Mouse (Mus musculus): ENCODE results near the gene Tmem108. TPM values are rescaled to one million over a fixed set of nuclear protein-coding genes. Genes with fewer than 3 reads are reported as not detected.

The Tmem108 gene
- polyA plus RNA-seq, 1 experiment from 2014 or later: 23.1 TPM

- Histone ChIP-seq H3K9ac (replicated peaks; ENCODE audit: low read depth, low read length) (no peak overlapping the region), H3K27me3 (ENCODE audit: control insufficient read depth, insufficient read depth, low read length) (no peaks in the 10 kb centered on the region), H3K36me3 (ENCODE audit: control insufficient read depth, insufficient read depth, low read length) (no peaks in the 10 kb centered on the region), H3K4me2 (replicated peaks; ENCODE audit: low read depth, low read length) (no peak overlapping the region), H3K27ac (ENCODE audit: low read length) (no peak overlapping the region), H3K4me1 (ENCODE audit: control insufficient read depth, insufficient read depth, low read length) (no peaks in the 10 kb centered on the region), H3K9me3 (ENCODE audit: control insufficient read depth, low read depth, low read length) (no peaks in the 10 kb centered on the region), H3K4me3 (ENCODE audit: low read depth, low read length) (no peak overlapping the region)
- ATAC-seq (ENCODE audit: insufficient number of reproducible peaks, insufficient read depth, low FRiP score, low read depth): no peak
- 84% methylated on average over 9 of the region's 9 CpGs for WGBS
Measured at GRCm38 (mm10) chr9:103565186-103565585, 196.5 kb downstream of the Tmem108 start.

GRCm38 (mm10) chr9:103563864-103564610 is 197.6 kb downstream of the Tmem108 start:
- Histone ChIP-seq H3K27me3 (ENCODE audit: control insufficient read depth, insufficient read depth, low read length) (no peaks in the 10 kb centered on the region), H3K27ac (ENCODE audit: low read length) (no peak overlapping the region), H3K9me3 (ENCODE audit: control insufficient read depth, low read depth, low read length) (no peaks in the 10 kb centered on the region), H3K36me3 (ENCODE audit: control insufficient read depth, insufficient read depth, low read length) (no peaks in the 10 kb centered on the region), H3K4me2 (replicated peaks; ENCODE audit: low read depth, low read length) (no peak overlapping the region), H3K4me1 (ENCODE audit: control insufficient read depth, insufficient read depth, low read length) (peaks cover under 1% of the 10 kb centered on the region; the same call in 1 of the 2 replicates), H3K9ac (replicated peaks; ENCODE audit: low read depth, low read length) (no peak overlapping the region), H3K4me3 (ENCODE audit: low read depth, low read length) (no peak overlapping the region)
- ATAC-seq (ENCODE audit: insufficient number of reproducible peaks, insufficient read depth, low FRiP score, low read depth): peak; percentile 33; the same call in 1 of the 2 replicates
- WGBS: 33% methylated on average over 10 of the region's 10 CpGs

GRCm38 (mm10) chr9:103562063-103562462 is 199.6 kb downstream of the Tmem108 start:
- no peaks in the 10 kb centered on the region for H3K36me3 ChIP-seq (ENCODE audit: control insufficient read depth, insufficient read depth, low read length)
- no peak overlapping the region for H3K27ac ChIP-seq (ENCODE audit: low read length)
- no peaks in the 10 kb centered on the region for H3K9me3 ChIP-seq (ENCODE audit: control insufficient read depth, low read depth, low read length)
- H3K4me2 ChIP-seq (replicated peaks; ENCODE audit: low read depth, low read length): no peak overlapping the region
- H3K4me3 ChIP-seq (ENCODE audit: low read depth, low read length): no peak overlapping the region
- no peak for ATAC-seq (ENCODE audit: insufficient number of reproducible peaks, insufficient read depth, low FRiP score, low read depth)
- no peaks in the 10 kb centered on the region for H3K27me3 ChIP-seq (ENCODE audit: control insufficient read depth, insufficient read depth, low read length)
- WGBS: 83% methylated on average over 1 of the region's 1 CpGs
- H3K9ac ChIP-seq (replicated peaks; ENCODE audit: low read depth, low read length): no peak overlapping the region
- peaks cover 7% of the 10 kb centered on the region; the same call in 1 of the 2 replicates for H3K4me1 ChIP-seq (ENCODE audit: control insufficient read depth, insufficient read depth, low read length)

- H3K4me2 ChIP-seq (replicated peaks; ENCODE audit: low read depth, low read length): no peak overlapping the region
- H3K4me3 ChIP-seq (ENCODE audit: low read depth, low read length): no peak overlapping the region
- H3K36me3 ChIP-seq (ENCODE audit: control insufficient read depth, insufficient read depth, low read length): no peaks in the 10 kb centered on the region
- peaks cover 7% of the 10 kb centered on the region; the same call in 1 of the 2 replicates for H3K4me1 ChIP-seq (ENCODE audit: control insufficient read depth, insufficient read depth, low read length)
- H3K9ac ChIP-seq (replicated peaks; ENCODE audit: low read depth, low read length): no peak overlapping the region; the same call in 1 of the 2 replicates
- ATAC-seq (ENCODE audit: insufficient number of reproducible peaks, insufficient read depth, low FRiP score, low read depth): no peak
- no peaks in the 10 kb centered on the region for H3K27me3 ChIP-seq (ENCODE audit: control insufficient read depth, insufficient read depth, low read length)
- H3K9me3 ChIP-seq (ENCODE audit: control insufficient read depth, low read depth, low read length): no peaks in the 10 kb centered on the region
- 41% methylated on average over 6 of the region's 6 CpGs for WGBS
- H3K27ac ChIP-seq (ENCODE audit: low read length): no peak overlapping the region
Measured at GRCm38 (mm10) chr9:103558741-103559140, 202.9 kb downstream of the Tmem108 start.

DNA sequence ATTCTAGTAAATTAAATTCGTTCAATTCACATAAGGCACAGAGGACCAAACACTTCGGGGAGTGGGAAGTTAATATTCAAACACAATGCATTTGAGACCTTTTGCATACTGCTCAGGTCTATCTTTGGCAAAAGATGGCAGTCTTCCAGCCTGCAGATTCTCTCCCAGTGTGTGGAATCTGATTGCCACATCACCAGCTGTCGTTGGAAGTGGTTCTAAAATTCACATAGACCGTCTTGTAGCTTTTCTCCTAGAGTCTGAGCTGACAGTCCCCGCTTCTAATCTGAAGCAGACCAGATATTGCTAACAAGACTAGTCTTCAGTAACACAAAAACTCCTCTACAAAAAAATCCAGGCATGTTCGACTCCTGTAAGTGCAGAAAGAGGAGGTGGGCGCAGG is 203.4 kb downstream of the Tmem108 start:
- 78% methylated on average over 7 of the region's 7 CpGs for WGBS
- Histone ChIP-seq H3K36me3 (ENCODE audit: control insufficient read depth, insufficient read depth, low read length) (no peaks in the 10 kb centered on the region), H3K27me3 (ENCODE audit: control insufficient read depth, insufficient read depth, low read length) (no peaks in the 10 kb centered on the region), H3K27ac (ENCODE audit: low read length) (peak overlapping the region; percentile 15; the same call in 1 of the 2 replicates), H3K4me2 (replicated peaks; ENCODE audit: low read depth, low read length) (no peak overlapping the region), H3K9ac (replicated peaks; ENCODE audit: low read depth, low read length) (no peak overlapping the region), H3K4me1 (ENCODE audit: control insufficient read depth, insufficient read depth, low read length) (peaks cover 7% of the 10 kb centered on the region; the same call in 1 of the 2 replicates), H3K4me3 (ENCODE audit: low read depth, low read length) (no peak overlapping the region), H3K9me3 (ENCODE audit: control insufficient read depth, low read depth, low read length) (no peaks in the 10 kb centered on the region)
- ATAC-seq (ENCODE audit: insufficient number of reproducible peaks, insufficient read depth, low FRiP score, low read depth): no peak

DNA sequence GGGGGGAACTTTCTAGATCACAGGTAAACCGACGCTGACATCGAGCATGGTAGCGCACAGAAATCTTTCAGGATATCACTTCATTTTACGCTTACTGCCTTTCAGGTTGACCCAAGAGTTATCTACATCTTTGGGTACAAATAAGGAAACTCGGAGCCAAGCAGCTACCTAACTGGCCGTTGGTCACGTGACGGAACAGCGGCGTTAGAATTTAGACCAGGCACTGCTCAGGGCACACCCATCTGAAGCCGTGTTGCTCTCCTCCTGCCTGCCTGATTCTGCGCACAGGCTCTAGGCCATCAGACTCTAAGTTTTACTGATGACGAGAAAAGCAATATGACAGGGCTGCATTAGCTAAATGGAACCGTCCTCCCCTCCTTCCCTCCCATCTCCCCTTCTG is 204.6 kb downstream of the Tmem108 start:
- no peaks in the 10 kb centered on the region for H3K9me3 ChIP-seq (ENCODE audit: control insufficient read depth, low read depth, low read length)
- WGBS: 90% methylated on average over 15 of the region's 15 CpGs
- H3K27me3 ChIP-seq (ENCODE audit: control insufficient read depth, insufficient read depth, low read length): no peaks in the 10 kb centered on the region
- H3K27ac ChIP-seq (ENCODE audit: low read length): no peak overlapping the region
- no peak overlapping the region for H3K4me2 ChIP-seq (replicated peaks; ENCODE audit: low read depth, low read length)
- H3K36me3 ChIP-seq (ENCODE audit: control insufficient read depth, insufficient read depth, low read length): no peaks in the 10 kb centered on the region
- no peak overlapping the region for H3K4me3 ChIP-seq (ENCODE audit: low read depth, low read length)
- no peak for ATAC-seq (ENCODE audit: insufficient number of reproducible peaks, insufficient read depth, low FRiP score, low read depth)
- no peak overlapping the region for H3K9ac ChIP-seq (replicated peaks; ENCODE audit: low read depth, low read length)
- peaks cover 7% of the 10 kb centered on the region; the same call in 1 of the 2 replicates for H3K4me1 ChIP-seq (ENCODE audit: control insufficient read depth, insufficient read depth, low read length)

- peaks cover 7% of the 10 kb centered on the region; the same call in 1 of the 2 replicates for H3K4me1 ChIP-seq (ENCODE audit: control insufficient read depth, insufficient read depth, low read length)
- no peaks in the 10 kb centered on the region for H3K9me3 ChIP-seq (ENCODE audit: control insufficient read depth, low read depth, low read length)
- H3K4me3 ChIP-seq (ENCODE audit: low read depth, low read length): no peak overlapping the region
- no peak overlapping the region for H3K4me2 ChIP-seq (replicated peaks; ENCODE audit: low read depth, low read length)
- no peak overlapping the region for H3K27ac ChIP-seq (ENCODE audit: low read length)
- H3K27me3 ChIP-seq (ENCODE audit: control insufficient read depth, insufficient read depth, low read length): no peaks in the 10 kb centered on the region
- 66% methylated on average over 6 of the region's 6 CpGs for WGBS
- H3K9ac ChIP-seq (replicated peaks; ENCODE audit: low read depth, low read length): no peak overlapping the region
- H3K36me3 ChIP-seq (ENCODE audit: control insufficient read depth, insufficient read depth, low read length): no peaks in the 10 kb centered on the region
- ATAC-seq (ENCODE audit: insufficient number of reproducible peaks, insufficient read depth, low FRiP score, low read depth): no peak
Measured at GRCm38 (mm10) chr9:103555334-103555733, 206.3 kb downstream of the Tmem108 start.

- no peak overlapping the region for H3K27ac ChIP-seq (ENCODE audit: low read length)
- no peaks in the 10 kb centered on the region for H3K4me1 ChIP-seq (ENCODE audit: control insufficient read depth, insufficient read depth, low read length)
- no peaks in the 10 kb centered on the region for H3K27me3 ChIP-seq (ENCODE audit: control insufficient read depth, insufficient read depth, low read length)
- H3K36me3 ChIP-seq (ENCODE audit: control insufficient read depth, insufficient read depth, low read length): no peaks in the 10 kb centered on the region
- 61% methylated on average over 21 of the region's 21 CpGs for WGBS
- H3K9me3 ChIP-seq (ENCODE audit: control insufficient read depth, low read depth, low read length): no peaks in the 10 kb centered on the region
- no peak overlapping the region for H3K4me2 ChIP-seq (replicated peaks; ENCODE audit: low read depth, low read length)
- H3K4me3 ChIP-seq (ENCODE audit: low read depth, low read length): no peak overlapping the region
- no peak for ATAC-seq (ENCODE audit: insufficient number of reproducible peaks, insufficient read depth, low FRiP score, low read depth)
- no peak overlapping the region for H3K9ac ChIP-seq (replicated peaks; ENCODE audit: low read depth, low read length)
Measured at GRCm38 (mm10) chr9:103550661-103551248, 210.9 kb downstream of the Tmem108 start.
